Mouse (Mus musculus) megakaryocyte, embryonic 14.5 days (primary cell): Measurements from ENCODE around the gene Nlrp1b.

Source experiments
- FLI1 ChIP-seq: IDR thresholded peaks from 2 replicates; pipeline ENCODE4 v1.6.1; 2012; ENCODE audit warnings: low read length, inconsistent platforms, mixed read lengths
- GATA1 ChIP-seq: IDR thresholded peaks from 3 replicates; pipeline ENCODE4 v1.6.1; 2012; ENCODE audit warnings: mixed read lengths, low read length, inconsistent platforms, borderline replicate concordance

DNA sequence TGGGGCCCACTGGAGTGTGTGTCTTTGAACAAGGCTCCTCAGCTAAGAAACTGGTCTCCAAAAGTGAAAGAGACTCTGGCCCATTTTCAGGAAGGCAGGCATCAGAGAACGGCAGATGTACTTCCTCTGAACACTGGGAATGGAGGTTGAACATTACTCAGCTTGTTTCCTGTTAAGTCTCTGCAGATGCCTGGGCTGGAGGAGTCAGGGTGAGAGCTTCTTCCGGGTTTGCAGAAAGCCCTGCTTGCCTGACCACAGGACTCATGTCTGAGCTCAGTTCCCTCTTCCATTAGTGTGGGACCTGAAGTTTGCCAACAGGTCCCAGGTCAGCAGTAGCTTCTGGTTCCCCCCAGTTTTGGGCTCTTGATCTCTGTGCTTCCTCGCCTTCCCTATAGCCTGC is 85.9 kb downstream of the Nlrp1b start, which contains the start of gene Nlrp1a:
- TF ChIP-seq GATA1 (no peak), FLI1 (no peak)
